Mouse (Mus musculus) v-Abl transformed pro-B cells (cell line): ENCODE measurements around the gene Csnk2a2.

Source experiments
- in situ Hi-C, 2 experiments: fragments of 400-800 bp; cut with MboI; formaldehyde crosslinking; loops; one replicate each; pipeline ENCODE4 v1.15.1; 2025; ENCODE audit not compliant: unreplicated experiment in 2 of 2

The Csnk2a2 gene

GRCm38 (mm10) chr8:95488698-95489332 is 1.0 kb downstream of the Csnk2a2 start:
- in situ Hi-C loops: loop anchor here (10.0 to 25.0 kb wide), 2 partner anchors 396 to 398 kb away; partner anchors contain the start of gene Got2 (in 2 of the 2)

- in situ Hi-C loops: loop anchor here (10.0 to 25.0 kb wide), 2 partner anchors 397 to 399 kb away; partner anchors contain the start of gene Got2 (in 2 of the 2)
Observed at GRCm38 (mm10) chr8:95487800-95488697, 1.8 kb downstream of the Csnk2a2 start.

GRCm38 (mm10) chr8:95470008-95470407 is 19.8 kb downstream of the Csnk2a2 start:
- in situ Hi-C loops: loop anchor here in 1 of 2 experiments (25.0 kb wide), 1 partner anchor 292 kb away; no protein-coding TSS in a partner anchor

- in situ Hi-C loops: loop anchor here in 1 of 2 experiments (25.0 kb wide), 1 partner anchor 293 kb away; no protein-coding TSS in a partner anchor
Observed at GRCm38 (mm10) chr8:95468995-95469394, 20.8 kb downstream of the Csnk2a2 start.

- in situ Hi-C loops: loop anchor here in 1 of 2 experiments (25.0 kb wide), 1 partner anchor 296 kb away; no protein-coding TSS in a partner anchor
Observed at GRCm38 (mm10) chr8:95466543-95466942, 23.3 kb downstream of the Csnk2a2 start.

- in situ Hi-C loops: loop anchor here (10.0 to 25.0 kb wide), 2 partner anchors 292 to 310 kb away; no protein-coding TSS in a partner anchor
Observed at GRCm38 (mm10) chr8:95452518-95452917, 37.3 kb downstream of the Csnk2a2 start.

GRCm38 (mm10) chr8:95450271-95450670 is 39.6 kb downstream of the Csnk2a2 start:
- in situ Hi-C loops: loop anchor here (10.0 to 25.0 kb wide), 2 partner anchors 295 to 312 kb away; no protein-coding TSS in a partner anchor

GRCm38 (mm10) chr8:95447661-95448060 is 42.2 kb downstream of the Csnk2a2 start:
- in situ Hi-C loops: loop anchor here in 1 of 2 experiments (25.0 kb wide), 1 partner anchor 510 kb away; no protein-coding TSS in a partner anchor

- in situ Hi-C loops: loop anchor here in 1 of 2 experiments (25.0 kb wide), 1 partner anchor 508 kb away; no protein-coding TSS in a partner anchor
Observed at GRCm38 (mm10) chr8:95445042-95445441, 44.8 kb downstream of the Csnk2a2 start.

- in situ Hi-C loops: loop anchor here in 1 of 2 experiments (25.0 kb wide), 1 partner anchor 504 kb away; no protein-coding TSS in a partner anchor
Observed at GRCm38 (mm10) chr8:95441491-95442039, 48.3 kb downstream of the Csnk2a2 start.

GRCm38 (mm10) chr8:95440168-95440709 is 49.6 kb downstream of the Csnk2a2 start:
- in situ Hi-C loops: loop anchor here in 1 of 2 experiments (25.0 kb wide), 1 partner anchor 503 kb away; no protein-coding TSS in a partner anchor

- in situ Hi-C loops: loop anchor here in 1 of 2 experiments (25.0 kb wide), 1 partner anchor 502 kb away; no protein-coding TSS in a partner anchor
Observed at GRCm38 (mm10) chr8:95439421-95439820, 50.4 kb downstream of the Csnk2a2 start.

GRCm38 (mm10) chr8:95437341-95437992 is 52.4 kb downstream of the Csnk2a2 start:
- in situ Hi-C loops: loop anchor here in 1 of 2 experiments (25.0 kb wide), 1 partner anchor 500 kb away; no protein-coding TSS in a partner anchor

GRCm38 (mm10) chr8:95435930-95436329 is 53.9 kb downstream of the Csnk2a2 start:
- in situ Hi-C loops: loop anchor here in 1 of 2 experiments (25.0 kb wide), 1 partner anchor 499 kb away; no protein-coding TSS in a partner anchor

GRCm38 (mm10) chr8:95435471-95435870 is 54.4 kb downstream of the Csnk2a2 start:
- in situ Hi-C loops: loop anchor here in 1 of 2 experiments (25.0 kb wide), 1 partner anchor 498 kb away; no protein-coding TSS in a partner anchor

- in situ Hi-C loops: loop anchor here (5.0 to 25.0 kb wide), 4 partner anchors 98 to 498 kb away; no protein-coding TSS in a partner anchor
Observed at GRCm38 (mm10) chr8:95434686-95435439, 55.0 kb downstream of the Csnk2a2 start, which contains the start of gene Cfap20. Cfap20 (minus strand) TSS chr8:95434869.

GRCm38 (mm10) chr8:95434233-95434632 is 55.6 kb downstream of the Csnk2a2 start:
- in situ Hi-C loops: loop anchor here (5.0 to 25.0 kb wide), 4 partner anchors 97 to 497 kb away; no protein-coding TSS in a partner anchor

GRCm38 (mm10) chr8:95433124-95433523 is 56.7 kb downstream of the Csnk2a2 start:
- in situ Hi-C loops: loop anchor here (5.0 to 25.0 kb wide), 4 partner anchors 96 to 496 kb away; no protein-coding TSS in a partner anchor
